Mouse (Mus musculus) kidney, embryonic 14.5 days (tissue): ENCODE measurements around the gene Klhl13. TPM values are rescaled to one million over a fixed set of nuclear protein-coding genes. Genes with fewer than 3 reads are reported as not detected.

Experiments used
- ATAC-seq: fragments of 200-750 bp; cut with Nextera tagmentation; 2 replicates; pipeline ENCODE4 v1.8.0; 2017; ENCODE audit warnings: moderate number of reproducible peaks, mild to moderate bottlenecking, moderate TSS enrichment, moderate library complexity; ENCODE audit not compliant: low FRiP score, low TSS enrichment
- H3K27ac ChIP-seq: fragments of 300-500 bp; sonication (generic); 2 replicates; pipeline ENCODE4 v1.5.1; 2014; ENCODE audit warnings: low read depth, mild to moderate bottlenecking, low read length, moderate library complexity, mixed read lengths
- H3K27me3 ChIP-seq: fragments of 300-500 bp; sonication (generic); 2 replicates; pipeline ENCODE4 v1.6.1; 2014; ENCODE audit warnings: mild to moderate bottlenecking, low read length; ENCODE audit not compliant: control insufficient read depth, insufficient read depth
- H3K36me3 ChIP-seq: fragments of 300-500 bp; sonication (generic); 2 replicates; pipeline ENCODE4 v1.6.1; 2014; ENCODE audit warnings: low read length, mixed read lengths; ENCODE audit not compliant: control insufficient read depth, insufficient read depth
- H3K4me1 ChIP-seq: fragments of 300-500 bp; sonication (generic); 2 replicates; pipeline ENCODE4 v1.6.1; 2014; ENCODE audit warnings: low read length, mixed read lengths; ENCODE audit not compliant: control insufficient read depth, insufficient read depth
- H3K4me2 ChIP-seq: fragments of 300-500 bp; sonication (generic); replicated peaks from 2 replicates; pipeline ENCODE4 v1.6.1; 2014; ENCODE audit warnings: low read depth, mild to moderate bottlenecking, low read length
- H3K4me3 ChIP-seq: fragments of 300-500 bp; sonication (generic); 2 replicates; pipeline ENCODE4 v1.5.1; 2014; ENCODE audit warnings: mild to moderate bottlenecking, low read length
- H3K9ac ChIP-seq: fragments of 300-500 bp; sonication (generic); 2 replicates; pipeline ENCODE4 v1.6.1; 2014; ENCODE audit warnings: low read depth, mild to moderate bottlenecking, low read length, moderate library complexity
- H3K9me3 ChIP-seq: fragments of 300-500 bp; sonication (generic); 2 replicates; pipeline ENCODE4 v1.6.1; 2016; ENCODE audit warnings: low read length; ENCODE audit not compliant: control insufficient read depth
- WGBS: fragments of 180-500 bp; shearing (Covaris S2); extraction: QIAGEN DNeasy Blood & Tissue Kit; methylation state at CpG from one replicate; pipeline ENCODE4 v1.1.7; 2014; 5-methylcytosine and 5-hydroxymethylcytosine counted together
- polyA plus RNA-seq: library from polyadenylated mRNA; unstranded; fragments of >200 nt; fragmentation: Nextera tagmentation; extraction: Ambion mirVana; gene quantifications from 2 replicates; pipeline ENCODE4 v1.2.1, GENCODE M21; 2014

Klhl13 gene
- polyA plus RNA-seq, 1 experiment from 2014 or later, result 41.2 TPM

DNA sequence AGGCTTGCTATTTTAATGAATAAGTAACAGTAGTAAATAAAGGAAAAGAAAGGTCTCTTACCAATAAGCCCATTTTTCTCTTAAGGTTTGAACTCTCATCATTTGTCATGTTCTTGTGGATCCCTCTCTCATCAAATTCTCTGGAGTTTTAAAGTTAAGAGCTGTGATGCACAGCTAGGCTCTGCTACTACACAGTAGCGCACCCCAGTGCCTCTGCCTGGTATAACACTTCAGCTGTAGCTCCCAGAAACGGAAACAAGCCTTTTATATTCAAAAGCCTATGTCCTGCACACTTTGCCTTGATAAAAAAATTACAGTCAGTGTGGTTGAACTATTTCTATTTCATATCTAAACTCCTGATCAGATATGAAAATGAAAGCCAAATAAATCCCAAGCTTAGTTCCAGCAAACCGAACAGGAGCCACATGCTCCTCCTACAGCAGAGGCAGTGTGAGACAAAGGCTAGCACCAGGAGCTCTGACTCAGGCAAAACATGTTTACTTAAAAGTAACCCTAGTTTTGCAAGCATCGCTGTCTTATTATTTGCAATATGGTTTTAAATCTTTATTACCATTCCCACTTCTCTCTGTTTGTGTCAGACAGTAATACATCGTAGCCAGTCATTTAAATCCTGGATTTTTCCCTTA, 68.8 kb downstream of the Klhl13 start:
- no peak overlapping the region for H3K4me3 ChIP-seq
- H3K9me3 ChIP-seq, result no peaks in the 10 kb centered on the region
- H3K27ac ChIP-seq, result no peak overlapping the region
- no peak overlapping the region for H3K9ac ChIP-seq
- H3K36me3 ChIP-seq, result no peaks in the 10 kb centered on the region
- no peaks in the 10 kb centered on the region for H3K4me1 ChIP-seq
- H3K4me2 ChIP-seq, result no peak overlapping the region
- WGBS, result 38% methylated on average over 5 of the region's 5 CpGs
- no peaks in the 10 kb centered on the region for H3K27me3 ChIP-seq
- no peak for ATAC-seq

DNA sequence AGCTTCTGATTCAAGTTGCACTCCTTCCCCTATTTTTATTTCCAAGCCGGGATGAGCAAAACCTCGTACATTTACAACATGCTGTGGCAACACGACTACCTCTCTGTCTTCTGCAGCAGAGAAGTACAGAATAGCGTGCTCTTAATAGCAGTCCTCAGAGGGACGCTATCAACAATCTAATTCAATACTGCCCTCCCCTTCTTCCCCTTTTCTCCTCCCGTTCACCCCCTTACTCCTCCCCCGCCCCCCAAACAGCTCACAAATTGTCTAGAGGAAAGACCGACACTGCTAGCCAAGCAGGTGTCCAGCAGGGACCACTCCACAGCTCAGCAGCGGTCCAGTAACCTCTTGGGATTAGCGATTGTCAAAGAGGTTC, 79.5 kb downstream of the Klhl13 start:
- Histone ChIP-seq H3K4me1 (no peaks in the 10 kb centered on the region), H3K27me3 (no peaks in the 10 kb centered on the region), H3K4me2 (no peak overlapping the region), H3K36me3 (no peaks in the 10 kb centered on the region), H3K27ac (no peak overlapping the region), H3K4me3 (no peak overlapping the region), H3K9ac (no peak overlapping the region), H3K9me3 (no peaks in the 10 kb centered on the region)
- 38% methylated on average over 10 of the region's 10 CpGs for WGBS
- no peak for ATAC-seq

DNA sequence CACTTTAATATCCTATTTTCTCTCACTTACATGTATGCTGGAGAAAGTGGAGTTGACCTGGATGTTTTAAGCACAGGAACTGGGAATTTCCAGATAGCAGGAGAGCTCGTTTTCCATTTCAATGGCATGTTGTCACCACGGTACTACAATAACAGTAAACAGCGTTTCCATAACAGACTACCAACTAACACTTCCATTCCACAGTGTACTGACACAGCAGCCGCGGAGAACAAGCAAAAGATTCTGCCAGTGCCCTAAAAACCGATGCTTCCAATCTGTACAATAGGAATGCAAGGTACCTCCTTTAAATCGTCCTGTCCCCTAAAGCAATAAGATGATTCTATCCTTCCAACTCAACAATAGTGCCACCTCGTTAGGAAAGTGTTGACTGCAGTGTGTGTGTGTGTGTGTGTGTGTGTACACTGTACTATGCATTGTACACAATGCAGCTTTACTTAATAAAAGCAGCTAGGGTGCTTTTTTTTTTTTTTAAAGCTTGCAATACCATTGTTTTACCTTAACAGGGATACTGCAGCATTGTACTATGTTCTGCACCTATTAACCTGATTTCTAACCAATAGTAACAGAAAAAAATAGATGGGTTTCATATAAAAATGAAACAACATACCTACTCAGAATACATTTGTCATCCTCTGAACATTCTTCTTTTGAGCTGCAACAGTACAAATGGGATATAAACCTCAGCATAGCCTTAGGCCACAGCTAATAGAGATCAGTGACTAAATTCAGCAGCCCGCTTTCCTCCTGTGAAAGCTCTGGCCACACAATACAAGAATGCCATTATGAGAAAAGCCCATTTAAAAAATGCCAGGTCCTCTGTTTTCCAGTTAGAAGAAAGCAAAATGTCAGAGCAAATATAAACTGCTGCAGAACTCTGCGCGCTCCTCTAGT, 80.1 kb downstream of the Klhl13 start:
- no peaks in the 10 kb centered on the region for H3K27me3 ChIP-seq
- no peak overlapping the region for H3K9ac ChIP-seq
- WGBS, result 69% methylated on average over 11 of the region's 11 CpGs
- H3K9me3 ChIP-seq, result no peaks in the 10 kb centered on the region
- no peak overlapping the region for H3K27ac ChIP-seq
- ATAC-seq, result no peak
- no peak overlapping the region for H3K4me2 ChIP-seq
- no peaks in the 10 kb centered on the region for H3K4me1 ChIP-seq
- no peaks in the 10 kb centered on the region for H3K36me3 ChIP-seq
- no peak overlapping the region for H3K4me3 ChIP-seq

DNA sequence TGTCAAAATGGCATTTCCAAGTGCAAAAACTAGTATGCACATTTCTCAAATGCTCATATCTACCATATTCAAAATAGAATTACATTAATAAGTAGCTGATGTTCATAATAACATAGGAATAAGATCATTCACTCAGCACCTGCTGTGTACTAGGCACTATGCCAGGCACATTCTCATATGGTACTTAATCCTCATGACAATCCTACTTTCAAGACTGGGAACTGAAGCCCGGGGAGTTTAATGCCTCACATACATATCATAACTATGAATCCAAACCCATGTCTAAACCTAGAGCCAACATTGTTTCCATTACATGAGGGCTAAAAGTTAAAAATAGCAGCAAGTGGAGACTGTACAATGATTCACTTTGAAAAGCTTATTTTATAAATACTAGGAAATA, 97.3 kb downstream of the Klhl13 start:
- H3K27ac ChIP-seq, result no peak overlapping the region
- 81% methylated on average over 1 of the region's 1 CpGs for WGBS

DNA sequence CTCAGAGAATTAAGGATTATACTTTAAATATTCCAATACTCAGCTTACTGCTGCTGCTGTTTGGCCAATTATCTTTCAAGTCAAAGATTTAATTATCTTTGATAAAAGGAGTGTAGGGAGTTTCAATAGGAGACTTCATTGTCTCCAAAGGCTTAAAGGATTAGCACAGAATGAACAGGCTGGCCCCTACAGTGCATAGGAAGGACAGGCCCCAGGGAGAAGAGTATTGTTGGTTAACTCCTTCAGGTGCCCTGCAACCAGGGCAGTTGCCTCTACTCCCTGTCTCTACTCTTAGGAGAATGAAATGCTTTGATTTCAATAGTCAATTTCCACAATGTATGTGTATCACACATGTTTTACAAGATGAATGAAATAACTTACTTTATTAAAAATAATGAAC, 116.1 kb downstream of the Klhl13 start:
- Histone ChIP-seq H3K4me3 (no peak overlapping the region), H3K9me3 (no peaks in the 10 kb centered on the region), H3K4me2 (no peak overlapping the region), H3K27me3 (no peaks in the 10 kb centered on the region), H3K27ac (no peak overlapping the region), H3K4me1 (no peaks in the 10 kb centered on the region), H3K36me3 (no peaks in the 10 kb centered on the region), H3K9ac (no peak overlapping the region)
- no peak for ATAC-seq

More for the DNA sequence above, 97.3 kb downstream of the Klhl13 start:
- no peak overlapping the region for H3K4me2 ChIP-seq
- no peak for ATAC-seq
- no peaks in the 10 kb centered on the region for H3K27me3 ChIP-seq
- no peak overlapping the region for H3K4me3 ChIP-seq
- H3K36me3 ChIP-seq, result no peaks in the 10 kb centered on the region
- H3K9ac ChIP-seq, result no peak overlapping the region
- H3K4me1 ChIP-seq, result no peaks in the 10 kb centered on the region
- no peaks in the 10 kb centered on the region for H3K9me3 ChIP-seq
